Comparison of ENCODE assay signal across 8 mouse cellular contexts in genomic region chr4:149954893-149955439, GRCm38 (mm10). TPM values are rescaled to one million over a fixed set of nuclear protein-coding genes. Genes with fewer than 3 reads are reported as not detected.
A peak's percentile ranks its signal among the peaks of the same experiment; 100 is the strongest.
DNase-seq lines count a peak whose midpoint lies in the region; ATAC-seq lines count a peak whose summit lies in the region.

Gene Spsb1, minus strand, starts transcription at chr4:149955043.

- peaks cover 14% of the 10 kb centered on the region for H3K4me1 ChIP-seq in intestine, embryonic 14.5 days (replicated peaks; ENCODE audit: control insufficient read depth, insufficient read depth, low read length)

- intact Hi-C loops in left cerebral cortex, postnatal 14 days (cut with DNase I), result loop anchor here (5.0 kb wide), 3 partner anchors 103 to 218 kb away; partner anchors contain the start of gene Tmem201

- H3K36me3 ChIP-seq in intestine, embryonic 14.5 days (ENCODE audit: control insufficient read depth, insufficient read depth, low read length), result no peaks in the 10 kb centered on the region

- H3K9me3 ChIP-seq in intestine, embryonic 14.5 days (ENCODE audit: control insufficient read depth, low read length), result no peaks in the 10 kb centered on the region

- H3K4me2 ChIP-seq in intestine, embryonic 14.5 days (ENCODE audit: low read length), result peak within 1 kb of the TSS; percentile 95

- peak within 1 kb of the TSS; percentile 67 for H3K9ac ChIP-seq in intestine, embryonic 14.5 days (ENCODE audit: low read length)

- under 1% methylated on average over 50 of the region's 51 CpGs for WGBS in intestine, embryonic 14.5 days

- peak; percentile 91 for ATAC-seq in intestine, embryonic 14.5 days (replicated peaks; ENCODE audit: low FRiP score, low TSS enrichment, low read depth)

- peaks cover 15% of the 10 kb centered on the region for H3K27me3 ChIP-seq in intestine, embryonic 14.5 days (replicated peaks; ENCODE audit: control insufficient read depth, insufficient read depth, low read length)

- H3K4me3 ChIP-seq in intestine, embryonic 14.5 days (ENCODE audit: low read depth, low read length), result peak within 1 kb of the TSS; percentile 68

- peak within 1 kb of the TSS; percentile 57 for H3K27ac ChIP-seq in intestine, embryonic 14.5 days (ENCODE audit: low read depth)

- peak; percentile 99 to 100 for DNase-seq in adrenal gland, adult (ENCODE audit: inconsistent age in 2 of 2, low spot score in 1 of 2)
- peak; percentile 97 for DNase-seq in embryo, embryonic 10.5 days (ENCODE audit: low spot score)
- DNase-seq in gastrocnemius, postnatal 25 days, result peak; percentile 97
- peak; percentile 98 for DNase-seq in intestine, embryonic 14.5 days (ENCODE audit: low spot score)
- DNase-seq in left cerebral cortex, postnatal 14 days (ENCODE audit: low spot score in 2 of 2), result peak; percentile 94 to 95
- peak; percentile 98 for DNase-seq in mesoderm, embryonic 11.5 days (ENCODE audit: low read depth, low spot score)
- peak; percentile 91 to 93 for DNase-seq in right cerebral cortex, postnatal 36 days (ENCODE audit: low spot score in 2 of 2)
- peak; percentile 99 for DNase-seq in yolk sac, embryonic 10.5 days (ENCODE audit: low spot score)

RNA-seq across cellular contexts. Expression of gene Spsb1, which starts in this region (rescaled TPM):
- 1 to 10 TPM; 5.2 to 8.2 TPM for total RNA-seq in gastrocnemius, postnatal 25 days (2021)
- 17.0 and 19.9 TPM in 2 replicates for polyA plus RNA-seq in intestine, embryonic 14.5 days (2014; fragmentation: Nextera tagmentation; extraction: Ambion mirVana)
- total RNA-seq in left cerebral cortex, postnatal 14 days (2021), result 10 to 100 TPM; 17.7 to 19.6 TPM

Comparison
In these comparisons a context has a peak if more than half of its experiments do, and no peak if none do; other contexts are left out.
1. Peak in every context shown above with its lines: DNase-seq, ATAC-seq, H3K4me3 ChIP-seq and H3K27ac ChIP-seq.